Mouse (Mus musculus) liver, adult 10 weeks (tissue): Measurements from ENCODE around the gene Gm10439. TPM values are rescaled to one million over a fixed set of nuclear protein-coding genes. Genes with fewer than 3 reads are reported as not detected.

ENCODE experiments used
- polyA plus RNA-seq: library from polyadenylated mRNA; stranded (reverse); fragments of 350-450 nt; fragmentation: Illumina TruSeq; extraction: RNeasy Lipid Tissue Mini Kit (QIAGEN cat#74804); gene quantifications from one replicate; pipeline ENCODE4 v1.2.3, GENCODE M21; 2014; ENCODE audit warnings: low read depth, low replicate concordance

The Gm10439 gene
- not detected for polyA plus RNA-seq

GRCm38 (mm10) chrX:149594270-149594669 is at the start of gene Gm10439:
Gm10439 (plus strand) TSS chrX:149594570.

Other genes with a start within 250 kb of the Gm10439 start
- gene Gm15085, start 147.0 kb upstream of the Gm10439 start, polyA plus RNA-seq, result not detected
- not detected for gene Gm15097, start 189.9 kb downstream of the Gm10439 start, polyA plus RNA-seq